Mouse (Mus musculus) monocyte, adult 2 months (primary cell): ENCODE results near the gene Slc25a24.

ENCODE experiments used
- DNase-seq, 2 experiments: peaks; one replicate each; pipeline ENCODE4 v3.0.0; 2022; ENCODE audit warnings: low spot score in 2 of 2, low read depth in 1 of 2

Slc25a24 gene

DNA sequence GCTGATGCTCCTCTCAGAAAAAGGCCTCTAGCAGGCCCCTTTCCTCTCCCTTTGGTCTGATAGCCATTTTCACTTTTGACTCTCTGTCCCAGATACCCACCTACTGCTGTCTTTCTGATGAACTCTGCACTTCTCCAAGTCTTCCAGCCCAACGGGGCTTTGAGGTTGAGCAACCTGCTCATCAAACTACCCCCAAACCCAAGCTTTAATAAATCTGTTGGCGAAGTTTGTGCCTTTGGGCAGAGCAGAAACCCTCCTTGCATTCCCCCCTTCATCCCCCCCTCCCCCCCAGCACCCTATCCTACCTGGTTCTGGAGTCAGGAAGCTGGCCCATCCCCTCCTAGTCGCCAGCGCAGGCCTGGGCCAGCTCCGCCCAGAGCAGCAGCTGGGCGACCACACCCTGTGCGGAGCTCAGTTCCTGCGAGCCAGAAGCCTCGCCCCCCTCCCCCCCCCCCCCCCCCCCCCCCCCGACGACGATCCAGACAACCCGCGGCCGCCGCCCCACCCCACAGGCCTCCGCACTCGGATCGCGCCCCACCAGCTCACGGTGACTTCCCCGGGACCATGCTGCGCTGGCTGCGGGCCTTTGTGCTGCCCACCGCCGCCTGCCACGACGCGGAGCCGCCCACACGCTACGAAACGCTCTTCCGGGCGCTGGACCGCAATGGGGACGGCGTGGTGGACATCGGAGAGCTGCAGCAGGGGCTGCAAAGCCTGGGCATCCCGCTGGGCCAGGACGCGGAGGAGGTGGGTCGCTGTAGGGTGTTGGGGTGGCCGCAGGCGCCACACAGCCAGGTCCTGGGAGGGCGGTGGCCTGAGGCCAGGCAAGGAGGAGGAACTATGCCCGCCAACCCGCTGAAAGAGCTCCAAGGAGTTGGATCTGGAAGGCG lies at the start of gene Slc25a24:
Gene Slc25a24, plus strand, starts transcription at position 509 of the 890 bp plus-strand sequence.
- DNase-seq = peak in 1 of 2 experiments; percentile 15

DNA sequence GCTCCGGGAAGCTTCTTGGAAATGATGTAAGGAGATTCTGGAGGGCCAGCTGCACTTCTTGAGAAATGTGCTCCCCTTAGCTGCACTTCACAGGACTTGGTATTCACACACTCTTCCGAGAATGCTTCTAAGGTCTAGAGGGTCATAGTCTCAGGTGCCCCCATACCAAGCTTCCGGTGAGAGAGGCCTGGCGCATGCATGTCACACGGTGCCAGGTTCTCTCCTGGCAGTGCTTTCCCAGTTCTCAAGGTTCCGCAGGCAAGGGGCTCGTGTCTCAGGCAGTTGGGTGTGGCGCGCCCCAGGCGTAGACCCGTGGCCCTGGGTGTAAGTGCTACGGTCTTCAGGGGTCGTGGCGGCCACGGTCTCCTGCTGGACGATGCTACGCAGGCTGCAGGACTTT lies 42.8 kb upstream of the Slc25a24 start, which contains the start of gene Slc25a54:
Gene Slc25a54, plus strand, starts transcription at position 301 of the 400 bp plus-strand sequence.
- no peak for DNase-seq

DNA sequence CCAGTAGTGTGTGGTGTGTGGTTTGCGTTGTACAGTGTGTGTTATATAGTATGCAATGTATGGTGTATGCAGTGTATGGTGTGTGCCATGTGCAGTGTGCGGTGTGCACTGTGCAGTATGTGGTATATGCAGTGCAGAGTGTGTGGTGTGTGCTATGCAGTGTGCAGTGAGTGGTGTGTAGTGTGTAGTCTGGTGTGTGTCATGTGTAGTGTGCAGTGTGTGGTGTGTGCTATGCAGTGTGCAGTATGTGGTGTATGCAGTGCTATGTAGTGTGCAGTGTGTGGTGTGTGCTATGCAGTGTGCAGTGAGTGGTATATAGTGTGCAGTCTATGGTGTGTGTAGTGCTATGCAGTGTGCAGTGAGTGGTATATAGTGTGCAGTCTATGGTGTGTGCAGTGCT lies 38.5 kb upstream of the Slc25a24 start:
- DNase-seq = no peak

DNA sequence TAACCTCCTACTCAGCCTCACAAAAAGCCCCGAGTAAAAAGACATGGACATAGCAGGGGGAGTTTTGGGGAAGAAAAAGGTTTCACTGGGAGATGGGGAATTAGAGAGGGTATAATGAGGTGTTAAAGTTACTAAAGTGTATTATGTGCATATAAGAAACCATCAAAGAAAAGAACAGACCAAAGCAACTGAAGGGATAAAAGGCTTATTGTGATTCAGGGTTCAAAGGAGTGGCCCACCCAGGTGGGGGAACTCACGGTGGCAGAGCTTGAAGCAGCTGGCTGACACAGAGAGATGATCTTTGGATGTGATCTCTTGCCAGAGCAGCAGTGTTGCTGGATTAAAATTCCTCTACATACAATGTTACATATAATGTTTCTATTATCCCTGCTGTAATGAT lies 34.5 kb upstream of the Slc25a24 start:
- no peak for DNase-seq

DNA sequence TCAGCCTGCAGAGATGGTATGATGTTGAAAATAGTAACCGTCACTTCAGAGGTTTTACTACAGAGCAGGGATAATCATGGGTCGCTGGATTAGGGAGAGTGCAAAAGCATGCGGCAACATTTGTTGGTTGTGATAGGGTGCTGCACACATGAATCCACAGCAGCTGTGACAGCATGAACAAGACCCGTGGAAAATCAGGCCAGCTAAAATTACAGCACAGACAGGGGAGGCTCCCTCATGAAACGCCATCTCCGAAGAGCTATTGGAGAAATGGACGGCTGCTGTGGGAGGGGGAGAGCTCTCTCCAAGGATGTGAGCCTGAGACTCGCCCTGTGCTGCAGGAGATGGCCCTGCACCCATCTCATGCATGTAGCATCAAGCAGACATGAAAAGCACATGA lies 18.2 kb upstream of the Slc25a24 start:
- no peak for DNase-seq

DNA sequence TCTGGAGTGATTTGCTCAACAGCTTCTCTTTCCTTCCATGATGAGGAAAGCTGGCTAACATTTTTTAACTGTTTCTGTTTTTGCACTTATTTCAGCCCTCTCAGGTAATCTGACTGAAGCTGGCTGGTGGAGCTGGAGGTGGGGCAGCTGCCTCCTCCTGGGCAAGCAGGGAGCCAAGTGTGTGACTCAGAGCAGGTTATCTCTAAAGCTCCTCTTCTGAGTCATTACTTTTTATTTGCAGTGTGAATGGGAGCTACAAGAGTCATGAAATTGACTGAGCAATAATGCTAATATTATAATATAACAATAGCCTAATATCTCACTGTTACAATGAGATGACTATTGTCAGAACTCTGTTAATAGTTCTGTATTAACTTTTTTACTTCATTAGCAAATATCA lies 5.8 kb upstream of the Slc25a24 start:
- DNase-seq = no peak

DNA sequence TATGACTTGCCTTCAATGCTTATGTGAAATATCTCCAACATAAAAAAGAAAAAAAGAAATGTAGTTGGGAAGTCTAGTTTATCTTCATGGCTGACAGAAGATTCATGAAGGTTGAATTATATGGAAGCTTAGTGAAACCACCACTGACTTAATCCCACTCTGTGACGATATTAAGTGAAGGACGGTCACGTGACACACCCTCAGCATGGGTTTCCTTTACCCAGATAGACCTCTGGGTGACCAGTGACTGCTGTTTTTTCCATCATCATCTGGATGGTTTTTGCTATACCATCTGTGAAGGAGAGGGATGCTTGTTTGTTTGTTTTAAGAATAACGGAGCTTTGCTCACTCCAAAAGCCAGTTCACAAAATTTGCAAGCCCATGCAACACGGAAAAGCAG lies 3.4 kb upstream of the Slc25a24 start:
- no peak for DNase-seq

DNA sequence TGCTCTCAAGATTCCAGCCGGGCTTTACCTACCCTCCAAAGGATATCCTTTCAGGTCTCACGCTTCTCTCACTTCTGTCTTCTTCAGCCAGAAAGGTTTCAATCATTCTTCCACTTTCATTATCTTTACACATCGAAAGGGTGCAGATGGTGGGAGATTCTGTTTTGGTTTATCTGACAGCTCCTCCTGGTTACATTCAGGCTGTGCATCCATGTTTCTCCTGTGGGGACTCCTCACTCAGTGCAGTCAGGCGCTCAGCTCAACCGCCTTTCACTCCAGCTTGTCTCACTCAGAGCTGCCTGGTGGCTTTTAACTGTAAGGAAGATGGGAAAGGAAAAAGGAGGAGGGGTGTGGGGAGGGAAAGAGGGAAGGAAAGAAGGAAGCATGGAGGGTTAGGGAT lies 3.0 kb upstream of the Slc25a24 start:
- DNase-seq = no peak

DNA sequence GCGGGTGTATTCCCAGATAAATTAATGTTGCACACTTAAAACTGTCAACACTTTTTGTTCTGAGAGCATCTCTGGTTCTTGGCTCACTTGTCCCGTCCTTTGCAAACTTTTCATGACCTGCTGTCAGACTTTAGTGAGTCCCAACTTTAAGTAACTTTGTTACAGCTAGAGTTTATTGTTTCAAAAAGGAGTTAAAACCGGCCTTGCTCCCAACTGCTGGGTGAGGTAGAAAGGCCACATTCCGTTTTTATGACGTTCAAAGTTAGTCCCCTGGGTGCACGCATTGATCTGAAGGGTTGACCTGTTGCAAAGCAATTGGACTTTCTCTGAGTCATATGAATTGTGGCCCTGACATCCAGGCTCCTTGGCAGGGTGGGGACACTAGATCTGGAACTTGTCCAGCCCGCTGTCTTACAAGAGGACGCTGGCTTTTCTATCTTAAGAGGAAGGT lies 607 bp downstream of the Slc25a24 start:
- no peak for DNase-seq

DNA sequence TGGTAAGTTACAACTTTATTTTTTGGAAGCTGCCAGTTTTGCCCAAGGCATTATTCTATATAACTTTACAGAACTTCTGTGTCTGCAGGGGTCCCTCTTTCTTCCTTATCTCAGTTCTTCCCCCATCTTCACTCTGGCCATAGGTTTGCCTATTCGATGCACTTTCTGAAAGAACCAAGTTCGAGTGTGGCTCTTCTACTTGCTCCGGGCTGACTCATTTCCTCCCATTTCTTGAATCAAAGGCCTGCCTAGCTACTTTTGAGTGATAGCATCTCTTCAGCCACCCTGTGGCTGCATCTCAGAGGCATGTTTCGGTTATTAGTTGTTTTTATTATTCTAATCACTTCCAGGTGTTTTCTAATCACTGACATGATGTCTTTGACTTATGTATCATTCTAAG lies 1.1 kb downstream of the Slc25a24 start:
- no peak for DNase-seq

DNA sequence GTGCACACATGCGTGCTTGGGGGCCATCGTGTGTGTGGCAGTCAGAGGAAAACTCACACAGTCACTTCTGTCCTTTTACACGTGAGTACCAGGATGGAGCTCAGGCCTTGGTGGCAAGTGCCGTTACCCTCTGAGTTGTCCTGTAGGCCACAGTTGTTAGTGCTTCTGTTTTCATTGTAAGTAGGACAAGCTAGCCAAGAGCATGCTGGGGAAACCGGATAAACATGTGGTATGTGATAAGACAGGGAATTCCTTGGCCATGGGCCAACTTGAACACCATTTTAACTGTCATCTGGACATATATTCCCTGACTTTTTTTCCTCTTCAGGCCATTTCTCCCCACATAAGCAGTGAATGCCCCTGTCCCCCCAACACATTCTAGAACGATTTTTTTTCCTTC lies 2.6 kb downstream of the Slc25a24 start:
- no peak for DNase-seq

DNA sequence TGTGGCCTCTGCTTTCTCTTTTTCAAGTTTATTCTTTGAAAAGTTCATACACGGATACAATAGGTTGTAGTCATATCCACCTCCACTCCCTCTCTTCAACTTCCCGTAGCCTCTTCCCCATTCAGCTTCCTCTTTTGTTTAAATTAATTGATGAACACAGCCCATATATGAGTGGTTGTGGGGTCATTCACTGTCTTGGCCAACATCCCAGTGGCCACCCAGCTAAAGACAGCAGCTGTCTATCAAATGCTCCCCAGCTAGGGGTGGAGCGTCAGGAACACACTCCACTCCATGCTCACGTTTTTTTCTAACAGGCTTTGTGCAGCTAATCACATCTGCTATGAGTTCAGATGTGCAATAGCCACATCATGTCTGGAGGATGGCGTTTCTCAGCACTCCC lies 6.8 kb downstream of the Slc25a24 start:
- no peak for DNase-seq

DNA sequence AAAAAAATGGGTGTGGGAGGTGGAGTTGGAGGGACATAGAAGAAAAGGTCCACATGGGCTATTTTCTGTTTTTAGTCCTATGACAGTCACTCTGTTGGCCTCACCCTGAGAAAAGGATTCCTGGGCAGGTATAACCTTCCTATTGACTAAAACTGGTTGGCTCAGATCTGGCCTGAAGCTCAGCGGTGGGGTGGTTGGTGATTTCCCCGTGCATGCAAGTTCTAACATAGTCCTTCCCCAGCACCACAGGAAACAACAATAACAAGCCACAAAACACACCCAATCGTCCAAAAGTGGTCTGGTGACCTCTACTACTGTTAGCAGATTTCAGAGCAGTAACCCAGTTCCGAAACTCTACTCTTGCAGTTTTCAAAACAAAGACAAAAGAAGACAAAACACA lies 10.0 kb downstream of the Slc25a24 start:
- no peak for DNase-seq

DNA sequence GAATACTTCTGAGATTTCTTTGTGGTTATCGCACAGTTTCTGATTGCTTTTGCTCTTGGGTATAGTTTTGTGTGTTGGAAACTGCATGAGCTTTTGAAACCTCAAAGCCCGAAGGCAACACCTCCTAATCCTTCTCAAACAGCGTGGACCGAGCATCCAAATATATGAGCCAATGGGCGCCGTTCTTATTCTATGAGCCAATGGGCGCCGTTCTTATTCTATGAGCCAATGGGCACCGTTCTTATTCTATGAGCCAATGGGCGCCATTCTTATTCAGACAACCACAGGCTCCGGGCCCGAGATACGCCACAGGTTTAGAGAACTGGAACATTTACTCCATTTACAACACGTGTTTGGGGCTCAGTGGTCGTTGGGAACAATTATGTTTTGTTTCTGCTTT lies 11.1 kb downstream of the Slc25a24 start:
- DNase-seq = no peak

DNA sequence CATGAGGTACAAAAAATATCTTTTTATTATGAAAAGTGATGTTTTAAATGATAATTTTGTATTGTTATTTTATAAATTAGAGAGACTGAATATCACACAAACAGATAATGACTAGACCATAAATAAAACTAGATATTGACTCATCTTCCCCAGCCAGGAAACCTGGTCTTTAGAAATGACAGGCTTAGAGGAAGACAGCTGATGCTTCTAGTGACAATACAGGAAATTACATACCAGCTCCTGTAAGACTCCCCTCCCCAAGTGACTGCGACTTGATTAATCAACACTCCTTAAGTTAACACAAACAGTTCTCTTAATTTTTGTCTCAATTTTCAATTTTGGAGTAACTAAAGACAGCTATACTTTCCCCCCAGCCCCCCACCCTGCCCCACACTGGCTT lies 12.4 kb downstream of the Slc25a24 start:
- no peak for DNase-seq

DNA sequence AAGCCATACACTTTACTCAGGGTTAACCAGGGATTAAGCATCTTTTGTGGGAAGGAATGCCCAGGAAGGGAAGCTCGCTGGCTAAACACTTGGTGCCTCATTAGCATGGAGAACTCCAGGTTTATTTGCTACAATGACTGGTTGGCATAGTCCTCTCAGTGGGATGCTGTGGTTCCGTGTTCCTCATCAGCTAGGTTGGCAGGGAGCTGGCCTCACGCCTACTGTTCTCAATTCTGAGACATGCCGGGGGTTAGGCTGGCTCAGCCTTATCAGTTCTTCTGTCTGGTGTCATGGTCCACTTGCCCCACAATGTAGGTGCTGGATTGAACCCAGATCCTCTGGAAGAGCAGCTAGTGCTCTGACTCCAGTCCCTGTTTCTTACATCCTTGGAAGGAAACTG lies 29.6 kb downstream of the Slc25a24 start:
- no peak for DNase-seq

DNA sequence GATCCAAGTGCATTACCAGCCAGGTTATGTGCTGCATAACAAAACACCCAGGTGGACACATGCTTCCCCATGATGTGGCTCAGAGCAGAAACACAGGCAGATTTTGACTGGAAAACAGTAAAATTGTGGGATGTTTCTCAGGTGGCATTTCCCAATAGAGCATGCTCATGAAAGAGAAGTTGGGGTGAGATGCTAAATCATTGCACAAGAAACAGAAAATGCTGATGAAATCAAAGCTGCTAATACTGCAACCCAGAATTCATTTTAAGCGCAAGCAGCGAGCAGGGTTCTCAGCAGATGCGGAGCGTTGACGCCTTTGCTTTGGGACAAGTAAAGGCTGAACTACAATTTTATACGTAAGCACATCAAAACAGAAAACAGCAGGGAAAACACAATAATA lies 30.5 kb downstream of the Slc25a24 start:
- DNase-seq = no peak

DNA sequence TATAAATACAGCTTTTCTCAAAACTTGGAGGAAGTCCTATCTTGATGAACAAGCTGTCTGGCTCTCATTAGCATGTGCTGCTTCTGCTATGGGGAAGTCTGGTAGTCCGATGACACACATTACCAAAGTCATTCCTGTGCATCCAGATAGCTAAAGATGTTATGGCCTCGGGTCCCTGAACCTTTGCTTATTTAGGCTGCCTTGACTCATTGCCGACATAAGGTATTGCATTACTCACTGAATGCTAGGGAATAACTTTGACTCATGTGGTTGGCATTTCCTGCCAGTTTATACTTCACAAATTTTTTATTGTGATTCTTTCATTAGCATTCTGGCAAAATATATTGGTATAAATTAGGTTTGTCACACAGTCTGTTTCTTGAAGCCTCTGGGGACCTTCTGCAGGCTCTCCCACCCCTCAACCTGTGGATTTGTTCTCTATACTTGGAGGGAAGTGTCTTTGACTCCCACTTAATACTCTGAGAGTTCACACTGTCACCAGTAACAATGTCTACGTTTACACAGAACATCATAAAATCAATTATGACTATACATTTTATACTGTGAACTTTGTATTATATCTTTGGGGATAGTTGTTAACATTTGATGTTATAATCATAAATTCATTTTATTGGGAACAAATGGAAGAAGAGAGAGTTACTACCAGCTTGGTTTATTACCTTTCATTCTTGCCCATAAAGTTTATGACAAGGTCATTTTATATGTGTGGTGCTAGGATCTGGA lies 33.1 kb downstream of the Slc25a24 start:
- DNase-seq = no peak

DNA sequence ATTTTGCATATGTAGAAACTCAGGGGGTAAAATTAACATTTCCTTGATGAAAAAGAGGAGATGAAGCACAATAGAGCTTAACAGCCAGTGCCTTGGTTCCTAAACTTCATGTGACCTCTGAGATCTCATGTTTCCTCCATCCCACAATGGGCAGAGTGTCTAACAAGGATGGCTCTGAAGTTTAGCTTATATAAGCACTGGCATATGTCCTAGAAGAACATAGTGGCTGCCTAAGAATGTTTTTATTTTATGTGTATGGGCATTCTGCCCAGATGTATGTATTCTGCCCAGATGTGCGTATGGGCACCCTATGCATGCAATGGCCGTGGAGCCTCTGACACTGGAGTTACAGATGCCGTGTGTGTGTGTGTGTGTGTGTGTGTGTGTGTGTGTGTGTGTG lies 34.5 kb downstream of the Slc25a24 start:
- DNase-seq = no peak

DNA sequence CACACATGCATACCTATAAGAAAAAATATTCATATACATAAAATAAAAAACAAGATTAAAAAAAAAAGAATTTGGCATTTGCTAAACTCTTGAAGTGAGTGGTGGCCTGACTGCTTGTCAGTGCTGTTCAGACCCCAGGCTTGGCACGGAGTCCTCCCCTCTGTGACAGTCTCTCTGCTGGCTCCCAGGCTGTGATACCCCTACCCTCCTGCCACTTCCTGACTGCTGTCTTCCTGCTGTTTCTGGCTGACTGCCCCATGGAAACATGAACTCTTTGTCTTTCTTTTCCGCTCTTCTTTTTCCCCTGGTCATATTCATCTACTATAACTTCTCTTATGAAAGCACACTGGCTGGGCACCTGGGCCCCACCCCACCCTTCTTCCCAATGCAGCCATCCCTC lies 41.1 kb downstream of the Slc25a24 start:
- no peak for DNase-seq

DNA sequence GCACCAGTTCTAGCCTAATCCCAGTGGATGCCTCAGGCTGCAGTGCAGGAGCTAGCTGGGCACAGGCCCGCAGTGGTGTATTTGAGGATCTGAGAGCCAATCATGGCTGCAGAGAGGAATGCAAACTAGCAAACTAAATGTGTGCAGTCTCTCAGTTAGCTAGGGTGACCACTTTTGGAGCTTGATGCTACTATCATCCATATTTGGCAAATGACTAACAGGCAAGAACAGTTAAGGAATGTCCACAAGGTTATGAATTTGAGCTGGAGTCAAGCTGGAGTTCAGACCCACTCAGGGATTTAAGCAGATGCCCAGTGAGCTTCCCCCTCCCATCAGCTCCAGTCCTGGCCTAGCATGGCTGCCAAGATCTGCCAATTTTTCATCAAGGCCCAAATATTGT lies 41.7 kb downstream of the Slc25a24 start:
- no peak for DNase-seq

DNA sequence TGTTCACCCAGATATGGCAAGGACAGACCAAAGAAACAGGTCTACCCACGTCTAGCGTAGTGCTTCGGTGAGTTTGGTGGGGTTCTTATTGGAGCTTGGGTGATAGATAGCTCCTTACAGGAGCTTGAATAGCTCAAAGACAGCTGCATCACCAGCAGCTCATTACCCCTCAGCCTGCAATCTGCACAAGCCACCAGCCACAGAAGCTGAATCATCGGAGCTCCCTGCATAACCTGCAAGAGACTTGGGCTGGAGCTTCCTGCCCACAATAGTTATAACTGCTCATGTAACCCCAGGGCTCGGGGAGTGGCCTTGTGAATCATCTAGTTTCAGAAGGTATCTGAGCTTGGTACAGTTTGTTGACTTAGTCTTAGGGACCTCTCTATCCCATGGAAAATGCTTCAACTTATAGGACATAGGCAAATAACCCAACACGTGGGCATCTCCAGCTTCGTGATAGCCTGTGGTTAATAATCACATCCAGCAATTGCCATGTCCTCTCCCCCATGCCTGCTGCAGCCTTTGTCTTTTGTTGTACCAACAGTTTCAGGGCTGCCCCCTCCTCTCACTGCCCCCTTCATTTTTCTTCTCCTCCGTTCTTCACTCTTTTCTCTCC lies 42.4 kb downstream of the Slc25a24 start:
- no peak for DNase-seq
